Mouse (Mus musculus): Measurements from ENCODE around the gene Nos1ap.

The Nos1ap gene

DNA sequence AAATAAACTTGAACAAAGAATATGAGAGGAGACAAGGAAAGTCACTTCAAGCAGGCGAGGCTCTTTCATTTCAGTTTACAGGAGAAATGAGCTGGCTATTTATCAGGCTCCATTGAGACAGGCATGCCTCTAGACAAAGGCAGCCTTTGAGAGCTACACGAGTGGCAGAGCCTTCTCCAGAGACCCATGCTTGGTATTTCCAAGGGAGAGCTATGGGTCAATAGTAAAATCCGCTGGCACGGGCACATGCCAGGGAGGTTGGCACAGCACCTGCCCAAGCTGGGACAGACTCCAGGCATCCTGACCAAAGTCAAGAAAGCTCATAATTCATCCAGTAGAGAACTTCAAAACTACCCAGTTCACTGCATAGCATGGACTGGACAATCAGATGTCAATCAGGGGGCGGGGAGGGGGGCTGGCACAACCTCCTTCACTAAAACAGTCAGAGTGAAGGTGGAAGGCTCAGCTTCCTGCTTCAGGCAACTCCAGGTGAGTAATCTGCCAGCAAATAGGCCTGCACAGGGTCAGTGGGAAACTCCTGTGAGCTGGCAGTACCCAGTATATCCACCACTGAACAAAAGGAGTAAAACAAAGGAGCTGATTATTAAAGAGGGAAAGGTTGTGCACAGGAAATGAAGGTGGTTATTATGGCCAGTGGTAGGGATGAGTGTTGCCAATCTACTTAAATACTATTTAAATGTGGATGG, 129.6 kb downstream of the Nos1ap start:
- peak; percentile 35 for DNase-seq (ENCODE audit: low spot score)

DNA sequence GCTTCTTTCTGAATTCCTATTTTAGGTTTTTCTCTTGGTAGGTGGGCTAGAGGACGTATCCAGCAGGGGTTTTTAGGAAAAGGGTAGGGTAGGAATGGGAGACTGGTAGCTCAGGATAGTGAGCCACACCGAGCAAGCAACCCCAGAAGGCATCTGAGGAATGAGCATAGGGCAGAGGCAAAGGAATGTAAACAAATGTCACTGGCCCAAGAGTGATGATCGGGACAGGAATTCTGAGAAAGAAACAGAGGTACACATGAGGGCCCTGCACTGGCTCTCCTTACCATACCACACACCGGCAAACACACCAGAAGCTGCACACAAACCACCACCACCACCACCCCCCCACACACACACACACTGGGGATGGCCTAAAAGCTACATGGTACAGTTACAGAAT, 132.0 kb downstream of the Nos1ap start:
- DNase-seq (ENCODE audit: low spot score), result no peak

DNA sequence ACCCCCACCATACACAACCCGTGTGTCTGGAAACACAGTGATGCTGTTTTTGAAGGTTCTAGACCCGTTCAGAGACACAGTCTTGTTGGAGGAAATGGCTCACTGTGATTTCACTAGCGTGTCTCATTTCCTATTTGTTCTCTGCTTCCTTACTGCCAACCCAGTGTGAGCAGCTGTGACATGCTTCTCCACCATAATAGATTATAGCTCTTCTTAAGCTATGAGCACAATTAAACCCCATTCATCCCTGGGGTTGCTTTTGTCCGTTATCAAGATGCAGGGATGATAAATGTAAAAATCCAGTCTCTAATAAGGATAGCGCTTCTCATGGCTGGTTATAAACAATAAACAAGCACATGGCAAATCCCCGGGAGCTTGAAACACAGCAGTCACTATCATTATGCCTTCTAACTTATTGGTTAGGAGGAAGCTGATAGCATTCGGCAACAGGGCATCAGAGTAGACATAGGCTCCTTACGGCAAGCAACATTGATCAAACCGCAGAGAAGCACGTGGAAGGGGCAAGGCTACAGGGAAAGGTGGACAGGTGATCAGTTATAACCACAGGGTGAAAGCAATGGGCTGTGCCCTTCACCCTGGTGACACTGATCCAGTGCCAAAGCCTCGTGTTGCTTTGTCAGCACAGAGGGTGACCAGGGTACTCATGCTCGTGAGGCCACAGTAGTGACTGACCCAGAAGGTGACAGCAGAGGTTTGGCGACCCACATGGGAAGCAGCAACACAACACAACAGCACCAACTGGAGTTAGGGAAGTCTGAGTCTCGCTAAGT, 133.6 kb downstream of the Nos1ap start:
- no peak for DNase-seq (ENCODE audit: low spot score)

DNA sequence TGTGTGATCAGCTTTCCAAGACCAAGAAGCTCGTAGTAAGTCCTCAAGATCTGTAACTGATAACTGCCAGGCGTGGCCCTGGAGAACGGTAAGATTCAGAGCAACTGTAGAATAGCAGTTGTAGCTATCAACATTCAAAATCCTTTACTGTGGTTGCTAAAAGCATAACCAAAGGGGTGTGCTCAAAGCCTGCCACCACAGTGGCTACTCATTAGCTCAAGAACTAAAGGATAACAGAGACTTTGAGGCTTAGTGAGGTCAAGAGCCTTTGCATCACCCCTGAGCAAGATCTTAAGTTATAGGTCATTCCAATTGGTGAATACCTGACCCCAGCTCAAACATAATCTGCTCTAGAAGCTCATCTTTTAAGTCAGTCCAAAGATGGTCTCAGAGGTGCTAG, 134.3 kb downstream of the Nos1ap start:
- no peak for DNase-seq (ENCODE audit: low spot score)

DNA sequence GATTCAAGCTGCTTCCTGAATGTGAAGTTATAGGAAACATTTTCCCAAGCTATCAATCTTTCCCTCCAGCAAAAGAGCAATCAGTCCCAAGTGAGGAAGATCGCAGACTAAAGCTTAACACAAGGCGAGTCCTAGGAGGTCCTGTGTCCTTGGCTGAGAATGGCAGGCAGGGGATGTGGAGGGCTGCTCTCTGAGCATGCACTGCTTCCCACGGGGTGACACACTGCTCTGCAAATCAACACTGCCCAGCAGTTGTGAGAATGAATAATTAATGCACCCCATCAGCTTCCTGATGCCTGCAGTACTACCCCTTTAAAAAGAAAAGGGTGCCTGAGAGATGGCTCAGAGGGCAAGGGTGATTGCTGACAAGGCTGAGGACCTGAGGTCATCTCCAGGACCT, 136.2 kb downstream of the Nos1ap start:
- DNase-seq (ENCODE audit: low spot score), result no peak

DNA sequence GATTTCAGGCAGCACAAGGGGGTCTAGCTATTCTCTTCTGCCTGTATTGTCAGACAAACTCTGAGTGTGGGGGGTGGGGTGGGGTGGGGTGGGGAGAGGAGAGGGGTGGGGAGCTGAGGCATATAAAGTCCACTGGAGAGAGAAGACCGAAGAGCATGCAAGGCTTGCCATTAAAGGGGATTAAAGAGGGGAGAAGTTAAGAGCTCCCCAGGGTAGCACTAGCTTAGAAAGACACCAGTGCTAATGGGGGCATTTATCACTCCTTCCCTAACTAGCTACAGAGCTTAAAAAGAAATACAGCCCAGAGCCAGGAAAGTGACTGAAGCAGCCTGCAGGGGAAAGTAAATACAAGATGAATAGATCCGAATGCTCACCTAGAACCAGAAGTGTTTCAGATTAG, 141.4 kb downstream of the Nos1ap start:
- DNase-seq (ENCODE audit: low spot score), result no peak

DNA sequence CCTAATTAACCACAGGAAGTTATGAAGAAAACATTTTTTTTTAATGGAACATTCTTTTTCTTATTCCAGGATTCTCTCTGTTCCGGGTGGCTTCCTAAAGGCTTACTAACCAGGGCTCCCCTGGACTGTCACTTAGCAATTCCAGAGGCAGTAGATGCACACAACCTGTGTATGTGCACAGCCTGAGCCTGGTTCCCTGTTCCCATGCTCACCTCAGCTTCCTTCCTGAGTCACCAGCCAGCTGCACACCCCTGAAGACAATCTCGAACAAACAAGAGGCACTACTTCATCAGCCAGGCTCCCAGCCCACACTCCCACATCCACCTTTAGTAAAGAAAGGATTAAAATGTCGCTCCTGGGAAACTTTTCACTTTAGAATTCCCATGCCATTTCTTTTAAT, 144.2 kb downstream of the Nos1ap start:
- DNase-seq (ENCODE audit: low spot score), result no peak

DNA sequence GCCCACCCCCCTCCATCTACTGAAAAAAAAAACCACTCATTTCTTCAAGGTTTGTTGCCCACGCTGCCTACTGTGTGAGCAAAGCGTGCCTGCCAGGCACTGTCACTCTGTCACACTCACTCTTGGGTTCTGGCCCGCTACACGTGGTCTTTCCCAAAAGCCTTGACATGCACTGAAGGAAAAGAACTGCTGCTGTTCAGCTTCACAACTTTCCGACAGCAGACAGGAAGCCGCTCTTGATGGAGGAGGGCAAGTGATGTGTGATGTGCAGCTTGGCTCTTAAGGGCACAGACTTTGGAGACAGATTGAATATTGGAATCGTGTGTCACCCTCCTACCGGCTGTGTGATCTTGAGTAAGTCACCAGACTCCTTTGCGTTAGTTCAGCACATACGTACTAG, 149.3 kb downstream of the Nos1ap start:
- DNase-seq (ENCODE audit: low spot score), result no peak

DNA sequence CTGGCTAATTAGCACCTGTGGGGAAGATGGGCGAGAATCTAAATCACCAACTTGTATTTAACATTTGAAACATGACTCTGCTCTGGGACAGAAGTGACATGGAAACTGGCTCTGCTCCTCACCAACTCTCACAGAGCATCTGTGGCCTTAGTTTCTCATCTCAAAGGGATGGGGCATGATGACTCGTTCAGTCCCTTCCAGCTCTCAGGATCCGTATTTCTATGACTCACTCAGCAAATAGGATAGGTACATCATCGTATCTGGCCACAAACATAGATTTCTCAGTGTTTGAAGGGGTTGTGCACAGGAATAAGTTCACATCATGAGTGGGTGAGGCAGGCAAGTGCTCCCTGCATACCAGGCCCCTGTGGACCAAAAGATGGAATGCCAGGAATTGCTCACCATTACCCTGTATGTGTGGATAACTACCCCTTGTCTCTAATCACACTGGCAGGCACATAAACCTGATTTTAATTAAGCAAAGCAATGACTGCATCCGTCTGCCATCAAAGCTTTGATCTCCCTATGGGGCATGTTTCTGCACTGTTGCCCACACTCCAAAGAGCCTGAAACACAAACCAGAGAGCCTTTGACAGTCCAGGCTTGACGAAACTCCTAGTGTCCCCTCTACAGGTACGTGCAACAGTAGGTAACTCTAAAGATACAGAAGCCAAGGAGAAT, 151.1 kb downstream of the Nos1ap start:
- no peak for DNase-seq (ENCODE audit: low spot score)

DNA sequence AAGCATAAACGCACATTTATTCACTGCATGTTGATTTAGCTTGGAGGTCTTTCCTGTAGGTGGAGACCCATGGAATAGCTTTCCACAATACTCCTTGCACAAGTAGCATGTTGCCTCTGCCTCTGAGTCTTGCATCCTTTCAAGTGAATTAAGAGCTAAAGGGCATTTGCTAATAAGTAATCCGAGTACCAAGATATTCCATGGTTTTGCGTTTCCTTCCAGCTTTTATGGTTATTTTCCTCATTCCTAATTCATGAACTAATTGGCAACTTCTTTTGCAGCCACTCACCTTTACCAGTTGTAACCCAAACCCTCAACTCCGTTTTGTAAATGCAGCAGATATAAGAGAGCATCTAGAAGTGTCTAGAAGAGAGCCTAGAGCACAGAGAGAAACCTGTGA, 155.5 kb downstream of the Nos1ap start:
- no peak for DNase-seq (ENCODE audit: low spot score)

DNA sequence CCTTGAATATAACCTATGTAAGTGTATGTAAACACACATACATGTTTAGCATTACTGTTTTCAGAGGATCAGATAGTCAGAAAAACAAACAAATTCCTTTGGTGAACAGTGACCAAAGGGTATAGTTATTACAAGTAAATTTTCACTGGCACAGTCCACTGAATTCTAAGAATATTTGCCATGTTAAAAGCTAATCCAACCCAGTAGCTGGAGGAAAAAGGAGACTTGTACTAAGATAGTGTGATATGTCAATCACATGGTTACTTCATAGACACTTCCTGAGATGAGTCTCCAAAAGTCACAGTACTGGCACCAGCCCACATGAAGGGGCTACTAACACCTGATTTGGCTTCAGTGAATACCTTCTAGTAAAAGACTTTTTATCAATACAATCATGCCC, 156.0 kb downstream of the Nos1ap start:
- no peak for DNase-seq (ENCODE audit: low spot score)

DNA sequence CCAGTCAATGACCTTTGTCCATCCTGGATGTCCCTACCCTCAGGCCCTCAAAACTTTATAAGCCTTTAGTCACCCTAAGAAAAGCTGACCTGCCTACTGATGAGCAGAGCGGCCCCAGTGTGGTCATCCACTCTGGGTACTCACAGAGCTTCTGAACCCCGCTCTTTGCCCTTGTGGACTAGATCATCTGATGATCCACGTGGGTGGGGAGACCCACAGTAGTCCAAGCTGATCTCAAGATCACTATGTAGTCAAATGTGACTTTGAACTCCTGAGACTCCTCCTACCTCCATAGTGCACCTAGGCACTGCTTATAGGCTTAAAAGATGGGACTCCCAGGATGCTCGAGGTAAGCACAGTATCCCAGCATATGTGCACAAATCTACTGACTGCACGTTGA, 157.4 kb downstream of the Nos1ap start:
- DNase-seq (ENCODE audit: low spot score), result no peak

DNA sequence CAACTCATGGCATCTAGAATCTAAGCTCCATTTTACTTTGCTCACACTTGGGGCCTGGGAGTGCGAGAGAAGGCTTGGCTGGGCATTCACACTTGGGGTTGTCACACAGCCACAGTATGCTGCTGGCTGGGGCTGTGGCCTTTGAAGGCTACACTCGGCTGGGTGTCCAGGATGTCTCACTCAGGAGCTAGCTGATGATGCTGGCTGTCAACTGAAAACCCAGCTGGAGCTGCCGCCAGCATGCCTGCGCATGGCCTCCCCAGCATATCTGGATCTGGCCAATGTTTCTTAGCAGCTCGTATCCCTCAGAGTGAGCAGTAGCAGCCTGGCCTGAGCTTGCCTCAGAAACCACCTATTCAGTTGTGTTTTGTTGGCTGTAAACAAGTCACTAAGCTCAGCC, 158.3 kb downstream of the Nos1ap start:
- DNase-seq (ENCODE audit: low spot score), result no peak

DNA sequence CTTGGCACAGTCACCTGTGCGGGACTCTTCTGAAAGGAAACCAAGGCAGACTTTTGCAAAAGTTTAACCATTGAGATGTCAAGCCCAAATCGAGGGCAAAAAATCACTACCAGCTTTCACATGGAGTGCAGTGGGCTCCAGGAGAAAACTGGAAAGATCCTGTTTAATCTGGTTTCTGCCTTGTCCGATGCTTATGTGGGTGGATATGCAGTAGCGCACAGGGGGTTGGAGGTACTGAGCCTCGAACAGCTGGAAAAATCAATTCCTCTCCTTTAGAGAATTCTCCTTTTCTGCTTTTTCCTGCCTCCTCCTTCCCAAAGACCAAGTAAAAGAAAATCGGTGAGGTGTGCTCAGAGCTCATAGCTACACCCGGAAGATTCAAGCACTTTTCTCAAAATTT, 159.0 kb downstream of the Nos1ap start:
- no peak for DNase-seq (ENCODE audit: low spot score)

DNA sequence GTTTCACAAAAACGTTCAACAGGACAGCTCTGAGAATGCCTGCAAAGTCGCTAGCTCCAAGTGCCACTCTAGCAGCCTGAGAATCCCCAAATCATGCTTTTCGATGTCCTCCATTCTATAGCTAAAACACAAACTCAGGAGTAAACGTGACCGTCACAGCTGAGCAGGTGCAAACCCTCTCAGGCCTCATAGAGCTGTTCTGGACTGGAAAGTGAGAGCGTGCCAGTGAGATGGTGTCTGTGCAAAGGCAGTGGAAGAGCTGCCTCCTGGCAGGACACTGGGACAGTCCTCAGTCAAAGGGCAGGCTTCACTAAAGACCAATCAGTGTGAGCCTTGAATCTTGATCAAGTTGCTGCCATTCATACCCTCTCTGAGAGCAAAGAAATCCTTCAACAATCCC, 160.0 kb downstream of the Nos1ap start:
- no peak for DNase-seq (ENCODE audit: low spot score)

DNA sequence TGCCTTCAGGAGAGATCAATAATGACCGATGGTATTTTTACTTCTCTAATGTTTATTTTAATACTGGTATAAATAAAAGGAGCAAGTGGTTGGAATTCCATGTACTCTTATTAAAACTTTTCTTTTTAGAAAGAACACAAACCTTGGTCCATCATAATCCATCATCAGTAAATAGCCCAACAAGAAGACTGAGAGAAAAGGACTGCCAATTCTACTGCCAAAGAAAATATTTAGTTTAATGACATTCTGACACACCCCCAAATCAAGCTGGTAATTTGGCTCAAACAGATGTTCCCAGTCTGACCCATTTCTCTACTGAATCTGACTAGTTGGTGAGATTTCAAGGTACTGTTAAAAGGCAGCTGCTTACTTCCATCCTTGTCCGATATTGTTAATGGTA, 161.5 kb downstream of the Nos1ap start:
- no peak for DNase-seq (ENCODE audit: low spot score)

DNA sequence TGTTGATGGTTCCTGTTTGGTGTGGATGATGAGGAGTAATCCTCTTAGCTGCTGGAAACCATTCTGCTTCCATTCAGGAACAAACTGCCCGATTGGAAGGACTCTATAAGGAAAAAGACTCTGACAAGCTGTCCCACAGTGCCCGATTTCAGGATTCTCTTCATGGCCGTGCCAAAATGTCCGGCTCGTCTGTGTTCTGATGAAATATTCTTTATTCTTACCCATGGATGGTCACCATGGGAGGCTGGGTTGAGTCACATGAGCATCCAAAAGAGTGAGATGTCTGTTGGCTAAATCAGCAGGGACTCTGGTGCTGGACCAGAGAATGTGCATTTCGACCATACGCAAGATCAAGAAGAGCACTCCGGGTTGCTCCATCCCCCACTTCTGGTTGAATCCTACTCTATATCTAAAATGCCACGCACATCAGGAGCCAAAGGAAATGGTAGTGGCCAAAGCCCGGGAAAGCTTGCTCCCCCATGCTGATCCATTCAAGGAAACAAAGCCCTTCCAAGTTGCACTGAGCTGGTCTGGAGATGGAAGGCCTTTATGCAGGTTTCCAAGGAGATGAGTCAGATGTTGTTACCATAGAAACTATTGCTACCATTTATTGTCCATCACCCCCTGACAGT, 165.3 kb downstream of the Nos1ap start:
- DNase-seq (ENCODE audit: low spot score), result no peak

DNA sequence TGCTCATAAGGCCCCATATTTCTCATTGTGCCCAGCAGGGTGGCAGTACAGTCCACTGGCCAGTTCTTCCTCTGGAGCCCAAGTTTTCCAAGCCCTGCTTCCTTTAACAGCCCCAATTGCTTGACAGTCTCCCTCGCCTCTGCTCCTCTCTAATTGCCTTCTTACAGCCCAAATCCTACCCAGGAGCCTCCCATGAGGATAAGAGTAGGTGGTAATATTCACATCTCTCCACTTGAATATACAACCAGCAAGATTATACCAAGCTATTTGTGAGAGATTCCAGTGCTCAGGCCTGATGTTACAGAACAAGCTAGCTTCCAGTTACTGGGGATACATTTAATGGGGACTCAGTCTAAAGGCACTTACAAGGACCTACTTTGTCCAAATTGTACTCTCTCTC, 166.6 kb downstream of the Nos1ap start:
- no peak for DNase-seq (ENCODE audit: low spot score)

DNA sequence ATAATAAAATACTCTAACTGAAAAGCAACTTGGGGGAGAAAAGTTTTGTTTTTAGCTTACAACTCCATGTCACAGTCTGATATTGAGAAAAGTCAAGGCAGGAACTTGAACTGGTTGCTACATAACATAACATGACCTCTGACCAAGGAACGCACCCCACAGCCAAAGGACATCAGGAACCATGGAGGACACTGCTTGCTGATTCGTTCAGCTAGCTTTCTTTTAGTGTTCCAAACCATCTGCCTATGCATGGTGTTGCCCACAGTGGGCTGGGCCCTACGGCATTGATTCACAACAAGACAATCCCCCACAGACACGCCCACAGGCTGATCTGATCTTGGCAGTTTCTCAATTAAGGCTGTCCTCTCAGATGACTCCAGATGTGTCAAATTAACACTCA, 167.5 kb downstream of the Nos1ap start:
- DNase-seq (ENCODE audit: low spot score), result no peak

DNA sequence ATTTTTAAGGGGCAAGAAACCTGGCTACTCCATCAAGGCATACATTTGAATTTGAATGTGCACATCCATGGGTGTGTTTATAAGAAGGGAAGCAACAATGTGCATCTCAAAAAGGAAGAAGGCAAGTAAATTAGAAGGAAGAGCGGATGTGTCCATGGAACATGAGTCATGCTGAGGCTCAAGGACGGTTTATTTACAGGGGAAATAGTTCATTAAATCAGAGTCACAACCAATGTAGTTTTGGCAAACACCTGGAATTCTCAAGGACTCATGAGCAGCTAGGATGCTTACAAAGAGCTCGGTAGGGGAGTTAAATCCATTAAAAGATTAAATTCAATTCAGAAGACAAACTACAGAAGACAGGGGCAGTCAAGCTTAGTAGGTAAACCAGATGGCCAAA, 169.7 kb downstream of the Nos1ap start:
- no peak for DNase-seq (ENCODE audit: low spot score)

DNA sequence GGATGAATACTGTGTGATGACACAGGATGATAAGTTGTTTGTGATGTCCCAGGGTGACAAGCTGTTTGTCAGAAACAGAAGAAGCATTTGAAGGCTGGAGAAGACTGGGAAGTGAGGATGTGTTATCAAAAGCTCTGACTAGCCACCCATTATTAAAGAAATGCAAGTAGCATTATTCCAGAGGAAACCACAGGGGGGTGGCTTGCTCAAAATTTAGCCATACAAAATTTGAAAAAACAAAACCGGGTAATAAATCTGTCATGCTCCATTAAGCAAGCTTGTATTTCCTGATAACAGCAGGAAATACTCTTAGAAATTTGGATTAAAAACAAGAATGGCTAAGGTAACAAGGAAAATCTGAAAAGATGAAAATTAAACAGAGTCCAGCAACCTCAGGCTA, 171.5 kb downstream of the Nos1ap start:
- no peak for DNase-seq (ENCODE audit: low spot score)

DNA sequence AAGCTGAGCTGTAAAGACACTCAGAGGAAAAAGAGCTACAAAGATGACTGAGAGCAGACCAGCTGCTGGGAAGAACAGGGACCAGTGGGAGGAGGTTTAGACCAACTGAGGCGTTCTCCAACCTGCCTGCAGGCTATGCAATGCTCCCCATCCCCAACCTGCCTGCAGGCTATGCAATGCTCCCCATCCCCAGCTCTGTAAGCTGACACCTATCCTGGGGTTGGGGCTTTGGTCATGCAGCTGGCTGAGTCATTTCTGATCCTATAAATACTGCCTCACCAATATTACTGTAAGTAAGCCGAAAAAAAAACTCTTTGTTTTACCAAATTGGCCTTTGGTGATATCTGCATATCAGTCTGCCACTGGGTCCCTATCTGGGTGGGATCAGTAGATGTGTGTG, 172.7 kb downstream of the Nos1ap start:
- no peak for DNase-seq (ENCODE audit: low spot score)

DNA sequence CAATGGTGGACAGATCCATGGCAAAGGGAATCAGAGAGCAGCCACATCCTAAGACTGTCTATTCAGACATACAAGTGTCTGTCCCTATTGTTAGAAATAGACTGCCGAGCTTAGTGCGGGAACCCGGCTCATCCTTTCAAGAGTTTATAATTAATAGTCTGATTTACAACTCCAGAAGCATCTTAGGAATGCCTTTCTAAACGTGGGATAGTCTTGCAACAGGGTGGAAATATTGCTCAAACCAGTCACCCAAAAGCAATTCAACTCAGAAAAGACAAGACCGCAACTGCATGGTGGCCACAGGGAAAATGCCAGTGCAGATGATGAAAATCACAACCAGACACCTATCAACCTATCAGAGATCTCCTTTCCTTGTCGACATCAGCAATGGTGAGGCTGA, 173.5 kb downstream of the Nos1ap start:
- DNase-seq (ENCODE audit: low spot score), result no peak
